Mouse (Mus musculus) granulocyte monocyte progenitor cell, adult 5-6 weeks (primary cell): ENCODE results near the gene Rab11fip3. TPM values are rescaled to one million over a fixed set of nuclear protein-coding genes. Genes with fewer than 3 reads are reported as not detected.

Experiments used
- ATAC-seq: replicated peaks from 2 replicates; pipeline ENCODE4 v1.8.0; 2016; ENCODE audit warnings: mild to moderate bottlenecking, moderate TSS enrichment, inconsistent platforms; ENCODE audit not compliant: poor library complexity, severe bottlenecking
- total RNA-seq, 2 experiments: library from RNA; stranded (forward) in 1 of 2; stranded (reverse) in 1 of 2; fragments of 200-712, 200-1000 nt in 1 of 2; fragments of >200 nt in 1 of 2; fragmentation: Nextera tagmentation in 1 of 2; gene quantifications; 2 replicates each; pipeline ENCODE4 v1.2.3; 2014 to 2017

The Rab11fip3 gene
- total RNA-seq, 2 experiments from 2014 or later: 0.46 to 1.3 TPM

GRCm38 (mm10) chr17:26089905-26090632 is 20.7 kb upstream of the Rab11fip3 start, which contains the start of gene Decr2:
TSS of gene Decr2 (minus strand) at chr17:26090337.
- peak; percentile 88 for ATAC-seq

GRCm38 (mm10) chr17:26087059-26087564 is 17.8 kb upstream of the Rab11fip3 start:
- ATAC-seq: no peak

GRCm38 (mm10) chr17:26080867-26081266 is 11.5 kb upstream of the Rab11fip3 start:
- ATAC-seq: no peak

GRCm38 (mm10) chr17:26078851-26079250 is 9.5 kb upstream of the Rab11fip3 start:
- no peak for ATAC-seq

- no peak for ATAC-seq
Measured at GRCm38 (mm10) chr17:26075246-26075645, 5.9 kb upstream of the Rab11fip3 start.

- ATAC-seq: no peak
Measured at GRCm38 (mm10) chr17:26070136-26070535, 781 bp upstream of the Rab11fip3 start.

- ATAC-seq: peak; percentile 30; the same call in 1 of the 2 replicates
Measured at GRCm38 (mm10) chr17:26068024-26068830, 1.1 kb downstream of the Rab11fip3 start.

GRCm38 (mm10) chr17:26066488-26067020 is 2.8 kb downstream of the Rab11fip3 start:
- ATAC-seq: no peak

- ATAC-seq: no peak
Measured at GRCm38 (mm10) chr17:26064916-26065315, 4.4 kb downstream of the Rab11fip3 start.

- ATAC-seq: no peak
Measured at GRCm38 (mm10) chr17:26057787-26058567, 11.4 kb downstream of the Rab11fip3 start.

- no peak for ATAC-seq
Measured at GRCm38 (mm10) chr17:26057278-26057677, 12.1 kb downstream of the Rab11fip3 start.

GRCm38 (mm10) chr17:26055164-26055563 is 14.2 kb downstream of the Rab11fip3 start:
- no peak for ATAC-seq

GRCm38 (mm10) chr17:26054133-26054845 is 15.1 kb downstream of the Rab11fip3 start:
- no peak for ATAC-seq

GRCm38 (mm10) chr17:26052706-26053105 is 16.6 kb downstream of the Rab11fip3 start:
- no peak for ATAC-seq

GRCm38 (mm10) chr17:26052074-26052473 is 17.3 kb downstream of the Rab11fip3 start:
- ATAC-seq: no peak

GRCm38 (mm10) chr17:26048118-26048517 is 21.2 kb downstream of the Rab11fip3 start:
- no peak for ATAC-seq

- ATAC-seq: no peak
Measured at GRCm38 (mm10) chr17:26046253-26046997, 22.9 kb downstream of the Rab11fip3 start.

GRCm38 (mm10) chr17:26045285-26045684 is 24.1 kb downstream of the Rab11fip3 start:
- ATAC-seq: no peak

- ATAC-seq: no peak
Measured at GRCm38 (mm10) chr17:26043249-26043636, 26.1 kb downstream of the Rab11fip3 start.
